Mouse (Mus musculus) cerebellum, adult 2 months (tissue): Measurements from ENCODE around the gene Hip1.

ENCODE experiments used
- CTCF ChIP-seq: fragments of 200-500 bp; IDR thresholded peaks from 2 replicates; pipeline ENCODE4 v1.5.1; 2011; ENCODE audit warnings: low read depth, mild to moderate bottlenecking, control low read depth, low read length, moderate library complexity, borderline replicate concordance; ENCODE audit not compliant: insufficient read depth
- POLR2A ChIP-seq: fragments of 200-500 bp; IDR thresholded peaks from 2 replicates; pipeline ENCODE4 v1.6.1; 2011; ENCODE audit warnings: low read length, control low read depth, borderline replicate concordance; ENCODE audit not compliant: insufficient read depth

DNA sequence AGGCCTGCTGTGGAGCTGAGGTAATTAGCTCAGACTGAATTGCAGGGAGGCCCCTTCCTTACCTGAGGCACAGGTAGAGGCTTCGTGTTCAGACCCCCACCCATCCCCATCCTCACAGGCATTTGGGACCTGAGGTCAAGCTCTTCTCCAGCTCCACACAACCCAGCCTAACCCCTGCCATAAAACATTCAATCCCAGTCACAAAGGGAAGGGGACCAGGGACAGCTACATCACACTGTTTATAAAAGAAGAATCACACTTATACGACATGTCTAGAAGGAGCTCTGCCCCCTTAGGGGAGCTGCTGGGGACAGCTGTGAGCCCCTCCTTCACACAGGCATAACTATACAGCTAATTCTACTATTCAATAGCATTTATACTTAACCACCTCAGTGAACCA is 168.6 kb downstream of the Hip1 start:
- TF ChIP-seq POLR2A (no peak), CTCF (no peak)
